Mouse (Mus musculus) T-helper 17 cell (primary cell): Measurements from ENCODE around the gene Neurl4.
"Not testable (repeated sequence)": the region's sequence is repeated elsewhere in the genome, so short reads cannot be mapped to it uniquely, and the experiment has no call there.

ENCODE experiments used
- in situ Hi-C, 2 experiments: fragments of 300-600 bp; cut with MboI, MseI; formaldehyde crosslinking; loops; 1 replicate in 1 of 2; 2 replicates in 1 of 2; pipeline ENCODE4 v1.15.1; 2025; ENCODE audit warnings: high pct_unique_total_duplicates in 2 of 2

The Neurl4 gene

DNA sequence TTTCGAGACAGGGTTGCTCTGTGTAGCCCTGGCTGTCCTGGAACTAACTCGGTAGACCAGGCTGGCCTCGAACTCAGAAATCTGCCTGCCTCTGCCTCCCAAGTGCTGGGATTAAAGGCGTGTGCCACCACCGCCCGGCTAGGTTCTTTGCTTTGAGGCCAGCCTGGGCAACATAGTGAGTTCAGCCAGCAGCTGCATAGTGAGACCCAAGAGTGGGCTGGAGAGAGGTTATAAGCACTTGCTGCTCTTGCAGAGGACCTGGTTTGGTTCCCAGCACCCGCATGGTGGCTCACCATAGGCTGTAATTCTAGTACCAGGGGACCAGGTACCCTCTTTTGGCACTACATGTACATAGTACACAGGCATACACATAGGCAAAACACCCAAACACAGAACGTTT, 29.3 kb downstream of the Neurl4 start:
- in situ Hi-C loops = not testable (repeated sequence)

GRCm38 (mm10) chr11:69930967-69931537, 30.2 kb downstream of the Neurl4 start:
- in situ Hi-C loops = no loop called here

GRCm38 (mm10) chr11:69931769-69932168, 30.9 kb downstream of the Neurl4 start:
- in situ Hi-C loops = no loop called here

DNA sequence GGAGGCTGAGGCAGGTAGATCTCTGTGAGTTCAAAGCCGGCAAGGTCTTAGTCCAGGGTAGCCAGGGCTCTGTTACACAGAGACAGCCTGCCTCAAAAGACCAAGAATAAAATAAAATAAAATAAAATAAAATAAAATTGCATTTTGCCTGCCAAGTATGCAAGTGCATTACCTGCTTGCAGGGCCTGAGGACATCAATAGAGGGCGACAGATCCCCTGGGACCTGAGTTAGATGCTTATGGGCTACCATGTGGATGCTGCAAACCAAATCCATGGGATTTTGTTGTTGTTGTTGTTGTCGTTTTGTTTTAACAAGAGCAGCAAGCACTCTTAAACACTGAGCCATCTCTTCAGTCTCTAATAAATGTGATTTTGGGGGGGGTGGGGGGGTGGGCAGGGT, 31.4 kb downstream of the Neurl4 start:
- in situ Hi-C loops = no loop called here

GRCm38 (mm10) chr11:69933066-69933465, 32.2 kb downstream of the Neurl4 start:
- in situ Hi-C loops = no loop called here

- in situ Hi-C loops = no loop called here
Observed at GRCm38 (mm10) chr11:69934169-69934568, 33.3 kb downstream of the Neurl4 start.

DNA sequence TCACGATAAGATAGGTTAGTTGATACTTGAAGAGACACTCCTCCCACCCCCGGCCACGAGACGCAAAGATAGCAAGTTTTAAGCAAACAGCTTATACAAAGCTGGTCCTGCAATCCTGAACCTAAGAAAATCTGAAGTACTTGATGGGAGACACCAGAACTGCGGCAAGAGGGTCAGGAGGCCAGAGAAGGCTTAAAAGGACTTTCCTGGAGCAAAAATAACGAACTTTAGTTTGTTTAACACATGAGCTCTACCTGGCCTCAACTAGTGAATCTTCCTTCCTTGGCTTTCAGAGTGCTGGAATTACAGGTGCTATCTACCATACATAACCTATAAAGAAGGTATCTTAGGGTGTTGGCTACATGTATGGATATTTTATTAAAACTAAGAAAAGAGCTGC, 33.8 kb downstream of the Neurl4 start:
- in situ Hi-C loops = no loop called here

DNA sequence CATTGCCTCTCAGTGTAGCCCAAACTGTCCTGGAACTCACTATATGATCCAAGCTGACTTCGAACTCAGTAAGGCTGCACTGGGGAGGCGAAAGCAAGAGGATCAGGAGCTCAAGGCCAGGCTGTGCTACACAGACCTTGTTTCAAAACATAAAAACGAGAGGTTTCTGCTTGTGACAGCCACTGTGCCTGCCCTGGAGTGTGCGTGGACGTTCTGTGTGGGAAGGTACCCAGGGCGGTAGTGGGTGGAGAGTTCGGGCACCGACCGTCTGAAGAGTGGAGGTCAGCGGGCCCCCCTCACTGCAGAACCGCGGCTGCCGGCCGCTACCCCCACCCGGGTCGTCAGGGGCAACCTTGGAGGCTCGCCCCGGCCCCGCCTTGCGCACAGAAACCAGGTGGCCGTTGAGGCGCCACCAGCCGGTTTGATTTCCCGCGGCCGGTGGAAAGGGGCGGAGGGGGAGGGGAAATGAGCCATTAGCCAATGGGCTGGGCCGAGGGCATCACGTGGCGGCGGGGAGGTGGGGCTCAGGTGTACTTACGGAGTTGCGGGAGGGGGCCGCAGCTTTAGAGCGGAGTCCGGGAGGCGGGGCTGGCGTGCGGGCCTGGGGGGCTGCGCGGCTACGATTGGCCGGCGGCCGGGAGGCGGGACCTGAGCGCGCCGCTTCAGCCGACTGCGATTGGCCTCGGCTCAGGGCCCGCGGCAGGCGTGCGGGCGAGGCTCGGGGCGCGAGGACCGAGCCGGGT, 34.4 kb downstream of the Neurl4 start, which contains the start of gene Ybx2:
Gene Ybx2, plus strand, starts transcription at position 660 of the 743 bp plus-strand sequence.
- in situ Hi-C loops = no loop called here

DNA sequence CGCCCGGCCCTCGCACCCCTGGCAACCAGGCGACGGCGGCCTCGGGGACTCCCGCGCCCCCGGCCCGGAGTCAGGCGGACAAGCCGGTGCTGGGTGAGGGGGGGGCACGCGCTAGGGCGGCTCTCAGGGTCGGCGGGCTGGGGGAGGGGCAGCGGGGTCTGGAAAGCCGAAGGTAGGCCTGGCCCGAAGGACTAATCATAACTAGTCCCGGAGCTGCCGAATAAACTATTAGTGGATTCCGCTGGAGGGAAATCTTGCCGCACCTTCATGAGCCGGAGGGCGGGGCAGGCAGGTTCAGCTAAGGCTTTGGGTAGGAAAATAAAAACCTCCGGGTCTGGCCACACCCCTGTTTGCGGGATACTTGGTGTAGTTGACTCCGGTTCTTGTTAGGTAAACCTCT, 35.3 kb downstream of the Neurl4 start:
- in situ Hi-C loops = no loop called here

DNA sequence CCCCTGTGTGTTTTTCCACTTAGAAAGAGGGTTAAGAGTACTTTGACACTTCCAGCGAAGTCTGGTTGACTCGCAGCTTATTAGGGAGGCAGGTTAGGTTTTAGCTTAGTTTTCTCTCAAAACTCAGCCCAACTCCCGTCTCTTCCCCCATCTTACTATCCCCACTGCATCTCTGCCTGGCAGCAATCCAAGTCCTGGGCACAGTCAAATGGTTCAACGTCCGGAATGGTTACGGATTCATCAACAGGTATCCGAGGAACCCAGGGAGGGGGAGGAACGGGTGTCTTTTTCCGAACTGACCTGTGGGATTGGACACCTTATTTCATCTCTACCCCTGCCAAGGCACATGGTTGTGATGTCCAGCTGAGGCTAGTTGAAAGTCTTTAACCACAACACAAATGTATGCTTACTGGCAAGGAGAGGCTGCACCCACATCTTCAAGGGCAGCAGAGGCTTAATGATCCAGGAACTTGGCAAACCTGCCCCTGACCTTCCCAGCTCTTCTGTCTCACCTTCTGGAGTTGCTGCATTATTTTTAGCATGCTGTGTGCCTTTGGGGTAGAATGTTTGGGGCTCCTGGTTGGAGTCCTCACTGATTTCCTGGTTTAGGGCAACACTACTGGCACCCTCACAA, 36.0 kb downstream of the Neurl4 start:
- in situ Hi-C loops = no loop called here

GRCm38 (mm10) chr11:69937385-69937784, 36.5 kb downstream of the Neurl4 start:
- in situ Hi-C loops = no loop called here

DNA sequence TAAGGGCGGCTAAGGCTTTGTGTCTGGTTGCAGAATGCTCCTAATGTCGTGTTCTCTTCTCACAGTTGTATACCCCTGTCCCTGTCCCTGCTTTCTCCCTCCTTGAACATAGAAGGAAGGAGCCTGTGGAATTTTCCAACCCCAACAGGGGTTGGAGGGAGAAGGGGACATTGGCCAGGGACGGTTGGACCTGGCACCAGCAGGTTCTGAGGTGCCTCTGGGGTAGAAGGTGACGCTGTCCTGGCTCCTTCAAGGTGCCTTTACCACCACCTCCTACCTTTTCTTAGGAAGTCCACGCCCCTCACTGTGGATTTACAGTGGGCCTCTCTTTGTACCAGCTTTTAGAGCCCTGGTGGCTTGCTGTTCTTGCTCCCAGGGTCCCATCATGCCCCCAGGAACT, 37.0 kb downstream of the Neurl4 start:
- in situ Hi-C loops = no loop called here

DNA sequence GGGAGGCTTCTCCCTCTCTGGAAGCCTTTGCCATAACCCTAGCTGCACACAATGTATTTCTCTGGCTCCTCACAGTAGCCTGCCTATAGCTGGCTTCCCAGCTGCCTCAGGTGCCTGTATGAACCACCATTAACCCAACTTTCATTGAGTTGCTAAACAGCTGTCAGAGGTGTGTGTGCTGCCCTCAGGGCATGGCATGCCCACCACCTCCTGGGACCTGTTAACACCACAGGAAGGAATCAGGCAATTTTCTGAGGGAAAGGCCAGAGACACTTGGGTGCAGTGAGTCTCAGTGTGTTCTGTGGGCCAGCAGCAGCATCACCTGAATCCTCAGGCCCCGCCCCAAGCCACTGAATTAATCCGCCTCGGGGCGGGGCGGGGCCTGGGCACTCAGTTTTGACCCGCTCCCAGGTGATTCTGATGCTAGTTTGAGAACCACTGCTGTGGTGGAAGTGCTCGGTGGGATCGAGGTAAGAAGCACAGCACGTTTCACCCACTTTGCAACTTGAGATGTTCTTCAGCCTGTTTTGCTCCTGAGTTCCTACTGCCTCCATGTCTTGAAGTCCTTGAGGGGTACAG, 37.6 kb downstream of the Neurl4 start:
- in situ Hi-C loops = no loop called here

DNA sequence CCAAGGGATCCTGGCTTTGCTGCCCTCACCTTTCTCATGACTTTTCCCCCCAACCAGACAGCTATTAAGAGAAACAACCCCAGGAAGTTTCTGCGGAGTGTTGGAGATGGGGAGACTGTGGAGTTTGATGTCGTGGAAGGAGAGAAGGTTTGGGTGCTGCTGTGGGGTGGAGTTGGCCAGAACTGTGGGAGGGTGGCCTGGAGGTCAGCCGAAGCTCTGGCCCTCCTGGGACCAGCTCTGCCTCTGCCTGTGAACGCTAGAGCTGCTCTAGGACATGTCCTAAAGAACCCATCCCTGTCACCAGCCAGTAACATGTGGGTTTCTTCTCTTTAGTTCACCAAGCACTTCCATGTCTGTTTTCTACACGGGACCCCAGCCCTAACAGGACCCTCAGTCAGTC, 38.3 kb downstream of the Neurl4 start:
- in situ Hi-C loops = no loop called here

GRCm38 (mm10) chr11:69939731-69940130, 38.9 kb downstream of the Neurl4 start:
- in situ Hi-C loops = no loop called here

- in situ Hi-C loops = no loop called here
Observed at GRCm38 (mm10) chr11:69940962-69941361, 40.1 kb downstream of the Neurl4 start.

GRCm38 (mm10) chr11:69945216-69945615, 44.3 kb downstream of the Neurl4 start:
- in situ Hi-C loops = loop anchor here in 1 of 2 experiments (5.0 kb wide), 1 partner anchor 63 kb away; the partner anchor contains the start of gene Kctd11

DNA sequence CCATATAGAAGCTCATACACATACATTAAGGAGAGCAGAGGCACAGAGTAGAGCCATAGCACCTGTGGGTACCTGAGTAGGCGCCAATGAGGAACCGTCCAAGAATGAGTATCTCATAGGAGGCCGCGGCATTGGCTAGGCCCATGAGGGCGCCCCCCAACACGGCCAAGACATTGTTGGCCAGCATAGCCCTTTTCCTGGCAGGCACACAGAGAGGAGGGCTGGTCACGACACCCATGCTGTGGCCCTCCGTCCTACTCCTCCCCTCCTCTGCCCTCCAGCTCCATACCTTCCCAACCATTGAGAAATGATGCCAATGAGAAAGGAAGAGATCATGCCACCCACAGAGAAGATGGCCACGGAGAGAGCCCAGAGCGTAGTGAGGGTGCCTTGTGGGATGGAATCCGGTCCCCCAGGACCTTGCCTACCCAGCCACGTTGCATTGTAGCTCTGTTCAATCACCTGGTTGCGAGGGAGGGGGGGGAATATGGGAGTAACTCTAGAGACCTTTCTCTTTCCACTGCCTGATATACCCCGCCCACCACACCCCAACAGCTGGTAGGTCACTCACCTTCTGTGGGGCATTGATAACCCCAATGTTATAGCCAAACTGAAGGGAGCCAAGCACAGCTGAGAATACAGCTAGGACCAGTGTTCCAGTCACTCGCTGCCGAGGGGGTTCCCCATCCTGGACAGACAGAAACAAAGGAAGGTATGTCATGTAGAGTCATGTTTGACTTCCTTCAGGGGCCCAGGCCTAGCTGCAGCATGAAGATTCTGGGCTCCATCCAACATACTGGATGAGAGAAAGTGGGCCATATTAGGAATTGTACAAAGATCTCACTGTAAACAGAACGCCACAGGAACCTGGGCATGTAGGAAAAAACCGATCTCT, 45.4 kb downstream of the Neurl4 start:
- in situ Hi-C loops = loop anchor here in 1 of 2 experiments (5.0 kb wide), 1 partner anchor 64 kb away; the partner anchor contains the start of gene Kctd11

DNA sequence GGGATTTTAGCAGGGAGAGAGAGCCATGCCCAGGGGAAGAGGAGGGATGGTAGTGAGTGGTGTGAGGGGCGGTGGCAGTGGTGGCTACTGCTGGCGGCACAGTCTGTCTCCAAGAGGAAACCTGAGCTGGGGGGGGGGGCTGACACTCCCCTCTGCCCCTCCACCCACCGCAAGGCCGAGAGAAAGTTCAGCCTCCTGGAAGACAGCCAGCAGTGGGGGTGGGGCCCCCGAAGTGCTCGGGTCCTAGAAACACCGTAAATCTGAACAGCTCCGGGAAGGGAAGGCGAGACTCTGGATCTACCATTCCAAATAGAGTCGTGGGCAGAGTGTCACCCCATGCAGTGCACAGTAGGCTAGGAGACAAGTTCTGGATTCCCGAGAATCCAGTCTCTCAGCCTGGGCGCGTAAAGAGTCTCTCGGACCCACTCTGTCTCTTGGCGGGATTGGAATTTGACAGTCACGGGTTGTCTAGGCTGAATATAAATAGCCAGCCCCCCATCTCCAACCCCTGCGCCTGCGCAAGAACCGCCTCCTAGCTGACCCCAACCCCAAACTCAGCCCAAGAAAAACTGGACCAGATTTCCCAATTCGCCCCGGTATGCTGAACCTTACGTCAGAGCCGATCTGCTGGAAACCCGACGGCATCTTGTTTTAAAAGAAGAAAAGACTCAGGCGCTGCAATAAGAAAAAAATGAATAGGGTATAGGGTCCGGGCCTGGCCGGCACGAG, 46.6 kb downstream of the Neurl4 start:
- in situ Hi-C loops = loop anchor here in 1 of 2 experiments (5.0 kb wide), 1 partner anchor 65 kb away; the partner anchor contains the start of gene Kctd11

GRCm38 (mm10) chr11:69948066-69948762, 47.3 kb downstream of the Neurl4 start, which contains the start of gene Slc2a4:
TSS of gene Slc2a4 (minus strand) at chr11:69948188.
- in situ Hi-C loops = loop anchor here in 1 of 2 experiments (5.0 kb wide), 1 partner anchor 66 kb away; the partner anchor contains the start of gene Kctd11
